Mouse (Mus musculus): Measurements from ENCODE around the gene Pld6.

Gene Pld6

DNA sequence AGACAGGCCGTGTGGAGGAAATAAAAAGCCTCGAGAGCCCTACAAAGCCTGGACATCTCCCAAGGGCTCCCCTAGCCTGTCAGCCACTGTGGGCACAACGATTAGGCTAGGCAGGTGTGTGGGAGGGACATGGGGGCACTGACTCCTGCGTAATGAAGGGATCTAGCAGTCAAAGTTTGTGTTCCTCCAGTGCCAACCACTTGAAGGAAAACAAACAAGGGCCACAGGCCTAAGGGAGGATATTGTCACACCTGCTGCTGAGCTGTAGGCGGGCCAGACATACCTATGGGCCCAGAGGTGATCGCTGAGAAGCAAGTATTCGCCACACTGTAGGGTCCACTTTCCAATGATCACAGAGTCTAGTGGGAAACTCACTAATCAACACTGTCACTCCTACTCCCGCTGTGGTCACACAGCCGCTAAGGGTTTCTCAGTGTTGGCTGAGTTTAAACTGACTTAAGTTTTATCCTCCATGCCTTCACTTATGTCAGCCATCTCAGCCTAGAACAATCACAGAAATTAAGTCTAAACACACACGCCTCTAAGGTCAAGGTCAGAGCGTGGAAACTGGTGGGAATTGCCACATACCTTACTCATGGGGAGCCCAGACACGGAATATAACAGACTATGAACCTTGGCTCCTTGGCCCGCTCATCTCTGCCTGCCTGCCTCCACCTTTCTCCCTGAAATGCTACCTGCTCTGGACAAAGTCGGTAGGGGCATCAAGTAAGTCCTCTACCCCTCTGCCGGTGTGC is 824 bp downstream of the Pld6 start:
- no peak for DNase-seq (ENCODE audit: low spot score)

DNA sequence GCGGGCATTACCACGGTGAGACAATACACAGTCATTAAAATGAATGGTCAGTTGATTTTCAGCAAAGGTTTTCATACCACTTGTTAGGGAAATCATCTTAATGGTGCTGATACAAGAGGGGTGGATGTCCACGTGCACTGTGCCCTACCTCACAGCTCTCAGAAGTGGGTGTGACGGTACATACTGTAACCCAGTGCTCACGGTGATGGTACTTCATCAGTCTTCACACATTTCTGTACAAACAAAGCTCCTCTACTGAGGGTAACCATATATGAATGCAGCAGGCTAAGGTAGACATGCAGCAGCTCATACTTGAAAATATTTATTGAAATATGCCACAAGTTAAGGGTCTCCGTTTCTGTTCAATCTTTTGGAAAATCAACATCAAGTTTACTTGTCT is 3.9 kb downstream of the Pld6 start:
- no peak for DNase-seq (ENCODE audit: low spot score)

DNA sequence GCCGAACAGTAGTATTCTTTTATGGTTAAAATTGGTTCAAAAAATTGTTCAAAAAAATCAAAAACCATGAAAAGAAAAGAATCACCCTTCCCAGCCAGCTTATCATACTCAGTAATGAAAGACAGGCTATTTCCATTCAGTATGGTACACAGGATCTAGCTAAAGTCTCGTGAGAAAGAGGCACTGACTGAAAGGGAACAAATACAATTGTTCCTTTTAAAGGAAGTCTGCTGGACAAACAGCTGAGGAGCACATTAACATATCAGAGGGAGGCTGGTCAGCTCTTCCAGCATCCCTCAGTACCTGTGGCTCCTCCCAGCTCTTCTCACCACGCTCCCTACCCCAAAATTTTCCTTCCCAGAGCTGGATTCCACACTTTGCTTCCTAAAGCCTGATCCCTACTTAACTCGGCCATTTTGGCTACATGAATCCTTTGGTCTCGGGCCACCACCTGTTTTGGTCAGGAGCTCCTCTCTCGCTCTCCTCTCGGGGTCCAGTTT is 5.3 kb downstream of the Pld6 start:
- DNase-seq (ENCODE audit: low spot score): no peak

- DNase-seq (ENCODE audit: low spot score): no peak
These were observed 7.2 kb downstream of the Pld6 start for GRCm38 (mm10) chr11:59780241-59780640.

- DNase-seq (ENCODE audit: low spot score): no peak
These were observed 8.0 kb downstream of the Pld6 start for GRCm38 (mm10) chr11:59779406-59779805.

DNA sequence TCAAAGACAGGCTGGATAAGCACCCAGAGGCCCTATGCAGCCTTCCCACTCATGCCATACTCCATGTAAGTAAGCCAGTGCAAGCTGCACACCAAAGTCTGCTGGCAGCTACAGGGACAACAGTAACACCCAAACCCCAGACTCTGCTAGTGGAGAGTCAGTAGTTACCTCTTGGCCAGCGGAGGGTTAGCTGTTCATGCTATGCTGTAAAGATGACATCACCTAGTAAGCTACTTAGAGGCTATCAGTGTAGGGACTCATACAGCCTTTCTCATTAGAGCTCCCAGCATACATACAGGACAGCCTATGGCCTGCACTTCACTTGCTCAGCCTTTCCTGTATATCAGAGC is 8.6 kb downstream of the Pld6 start:
- no peak for DNase-seq (ENCODE audit: low spot score)

DNA sequence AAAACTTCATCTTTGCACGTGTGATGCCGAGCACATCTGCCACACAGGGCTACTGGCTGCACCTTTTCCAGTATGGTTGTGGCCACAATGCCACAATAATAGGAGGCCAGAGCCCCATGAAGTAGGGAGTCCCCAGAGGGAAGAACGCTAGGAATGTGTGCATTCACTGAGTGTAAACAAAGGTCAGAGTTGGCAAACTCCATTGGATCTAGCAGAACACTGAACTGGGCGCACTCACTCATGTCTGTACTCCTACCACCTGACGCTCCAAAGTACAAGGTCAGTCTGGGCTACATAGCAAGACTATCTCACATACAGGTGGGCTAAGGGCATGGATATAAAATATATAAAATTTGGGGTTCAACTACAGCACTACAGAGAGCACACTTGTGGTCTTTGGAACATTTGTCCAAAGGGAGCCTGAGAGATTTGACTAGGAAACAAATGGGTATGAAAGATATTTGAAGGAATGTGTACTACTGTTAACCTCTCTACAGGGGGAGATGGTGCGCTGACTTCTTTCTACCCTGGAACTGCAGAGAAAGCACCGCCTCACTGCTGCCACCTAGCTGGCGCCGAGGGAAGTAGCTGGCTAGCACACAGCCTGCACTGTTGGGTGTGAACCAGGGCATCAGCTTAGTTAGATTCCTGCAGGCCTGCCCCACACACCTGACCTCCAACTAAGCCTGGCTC is 9.1 kb downstream of the Pld6 start:
- peak; percentile 85 for DNase-seq (ENCODE audit: low spot score)

- no peak for DNase-seq (ENCODE audit: low spot score)
These were observed 10.2 kb downstream of the Pld6 start for GRCm38 (mm10) chr11:59777259-59777658.

GRCm38 (mm10) chr11:59775435-59776148 is 11.9 kb downstream of the Pld6 start:
- no peak for DNase-seq (ENCODE audit: low spot score)

DNA sequence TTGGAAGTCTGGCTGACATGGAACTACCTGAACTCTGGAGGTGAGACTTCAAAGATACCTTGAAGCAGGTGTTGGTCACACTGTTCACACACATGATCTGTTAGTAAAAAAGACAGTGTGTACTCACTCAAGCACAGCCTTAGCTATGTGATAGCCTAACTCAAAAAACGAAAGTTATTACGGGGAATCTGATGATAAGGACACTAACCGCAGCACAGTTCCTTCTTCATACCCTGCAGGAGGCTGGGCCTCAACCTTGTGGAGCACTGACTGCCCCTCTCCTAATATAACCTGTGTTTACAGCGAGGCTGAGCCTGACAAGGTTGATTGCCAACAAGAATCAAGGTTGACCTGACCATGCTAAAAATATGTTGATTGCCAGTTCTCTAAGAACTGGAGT is 12.9 kb downstream of the Pld6 start:
- DNase-seq (ENCODE audit: low spot score): no peak

GRCm38 (mm10) chr11:59772902-59773301 is 14.5 kb downstream of the Pld6 start:
- no peak for DNase-seq (ENCODE audit: low spot score)

GRCm38 (mm10) chr11:59772291-59772690 is 15.2 kb downstream of the Pld6 start:
- DNase-seq (ENCODE audit: low spot score): no peak

GRCm38 (mm10) chr11:59770753-59771152 is 16.7 kb downstream of the Pld6 start:
- DNase-seq (ENCODE audit: low spot score): no peak

GRCm38 (mm10) chr11:59769738-59770137 is 17.7 kb downstream of the Pld6 start:
- DNase-seq (ENCODE audit: low spot score): no peak

DNA sequence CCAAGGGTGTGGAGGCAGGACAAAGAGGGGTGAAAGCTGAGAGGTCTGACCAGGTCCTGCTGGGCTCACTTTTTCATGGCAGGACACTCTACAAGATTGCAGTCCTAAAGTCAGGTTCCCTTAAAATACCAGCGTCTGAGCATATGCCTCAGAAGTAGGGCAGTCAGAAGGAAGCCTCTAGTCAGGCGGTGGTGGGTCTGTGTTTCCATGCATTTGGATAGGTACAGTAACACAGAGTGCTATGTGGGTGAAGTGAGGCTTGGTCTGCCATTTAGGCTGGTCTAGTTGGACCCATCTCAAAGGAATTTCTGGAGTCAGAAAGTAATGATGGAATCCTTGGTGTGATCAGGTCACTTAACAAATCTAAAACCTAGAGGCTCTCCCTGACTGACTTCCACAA is 18.1 kb downstream of the Pld6 start:
- DNase-seq (ENCODE audit: low spot score): no peak

DNA sequence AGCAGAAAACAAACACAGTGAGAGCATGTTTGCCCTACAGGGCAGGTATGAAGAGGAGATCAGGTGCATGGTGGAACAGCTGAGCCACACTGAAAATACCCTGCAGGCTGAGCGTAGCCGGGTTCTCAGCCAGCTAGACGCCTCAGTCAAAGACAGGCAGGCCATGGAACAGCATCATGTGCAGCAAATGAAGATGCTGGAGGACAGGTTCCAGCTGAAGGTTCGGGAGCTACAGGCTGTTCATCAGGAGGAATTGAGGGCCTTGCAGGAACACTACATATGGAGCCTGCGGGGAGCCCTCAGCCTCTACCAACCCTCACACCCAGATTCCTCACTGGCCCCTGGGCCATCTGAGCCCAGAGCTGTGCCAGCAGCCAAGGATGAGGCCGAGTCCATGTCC is 26.6 kb downstream of the Pld6 start:
- DNase-seq (ENCODE audit: low spot score): no peak

DNA sequence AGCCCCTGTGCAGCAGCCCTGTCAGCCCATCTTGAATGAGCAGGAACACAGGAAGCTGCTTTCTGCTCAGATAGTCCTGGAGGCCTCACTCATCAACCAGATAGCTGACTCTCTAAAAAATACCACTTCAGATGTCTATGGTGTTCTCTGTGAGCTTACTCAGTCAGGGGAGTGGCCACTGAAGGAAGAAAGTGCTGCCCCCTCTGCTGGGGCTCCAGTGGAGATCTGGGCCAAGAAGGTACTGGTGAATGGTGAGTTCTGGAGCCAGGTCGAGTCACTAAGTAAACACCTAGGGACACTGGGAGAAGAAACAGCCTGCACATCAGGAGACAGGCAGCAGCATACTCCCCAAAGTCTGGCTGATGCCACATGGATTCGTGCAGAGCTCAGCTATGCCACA is 27.8 kb downstream of the Pld6 start:
- DNase-seq (ENCODE audit: low spot score): no peak

DNA sequence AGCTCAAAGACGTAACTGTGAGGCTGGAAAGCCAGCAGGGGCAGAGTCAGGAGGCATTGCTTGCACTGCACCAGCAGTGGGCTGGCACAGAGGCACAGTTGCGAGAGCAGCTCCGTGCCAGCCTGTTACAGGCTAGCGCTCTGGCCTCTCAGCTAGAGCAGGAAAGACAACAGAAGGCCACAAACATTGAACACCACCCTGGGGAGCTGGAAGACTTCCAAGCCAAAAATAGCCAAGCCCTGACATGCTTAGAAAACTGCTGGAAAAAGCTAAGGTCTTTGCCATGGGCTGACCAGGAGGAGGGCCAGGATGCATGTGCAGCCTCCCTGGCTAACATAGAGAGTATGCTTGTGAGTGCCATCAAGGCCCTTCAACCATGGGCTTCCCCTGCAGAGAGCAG is 28.3 kb downstream of the Pld6 start:
- DNase-seq (ENCODE audit: low spot score): no peak

DNA sequence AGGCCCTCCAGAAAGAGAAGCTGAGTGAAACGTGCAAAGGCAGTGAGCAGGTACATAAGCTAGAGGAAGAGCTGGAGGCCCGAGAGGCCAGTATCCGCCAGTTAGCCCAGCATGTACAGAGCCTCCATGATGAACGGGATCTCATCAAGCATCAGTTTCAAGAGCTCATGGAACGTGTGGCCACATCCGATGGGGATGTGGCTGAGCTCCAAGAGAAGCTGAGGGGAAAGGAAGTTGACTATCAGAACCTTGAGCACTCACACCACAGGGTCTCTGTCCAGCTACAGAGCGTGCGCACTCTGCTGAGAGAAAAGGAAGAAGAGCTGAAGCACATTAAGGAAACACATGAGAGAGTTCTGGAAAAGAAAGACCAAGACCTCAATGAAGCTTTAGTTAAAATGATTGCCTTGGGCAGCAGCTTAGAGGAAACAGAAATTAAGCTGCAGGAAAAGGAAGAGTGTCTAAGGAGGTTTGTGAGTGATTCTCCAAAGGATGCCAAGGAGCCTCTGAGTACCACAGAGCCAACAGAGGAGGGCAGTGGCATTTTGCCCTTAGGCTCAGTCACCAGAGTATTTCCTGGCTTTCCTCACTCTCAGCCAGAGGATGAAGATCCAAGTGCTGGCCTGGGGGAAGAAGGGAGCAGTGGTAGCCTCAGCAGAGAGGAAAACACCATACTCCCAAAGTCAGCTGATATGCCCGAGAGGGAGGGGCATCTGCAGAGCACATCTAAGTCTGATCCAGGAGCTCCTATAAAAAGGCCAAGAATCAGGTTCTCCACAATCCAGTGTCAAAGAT is 29.1 kb downstream of the Pld6 start:
- no peak for DNase-seq (ENCODE audit: low spot score)

DNA sequence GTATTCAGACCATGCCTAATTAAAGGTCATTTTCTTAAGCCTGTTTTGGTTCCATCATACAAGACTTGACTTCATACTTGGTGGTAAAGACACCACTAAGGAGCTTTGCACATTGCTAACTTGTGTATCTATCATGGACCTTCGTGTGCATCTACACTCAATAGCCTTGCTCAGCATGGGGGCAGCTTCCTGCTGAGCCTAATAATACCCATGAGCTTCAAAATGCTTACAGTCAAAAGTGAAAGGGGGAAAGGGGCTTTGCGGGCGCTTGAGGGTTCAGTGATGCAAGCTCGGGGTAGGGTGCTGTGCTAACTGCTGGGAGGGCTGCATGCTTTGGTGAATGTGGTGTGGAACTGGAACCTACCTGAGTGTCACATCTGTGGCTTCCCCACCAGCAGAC is 31.1 kb downstream of the Pld6 start:
- no peak for DNase-seq (ENCODE audit: low spot score)

- no peak for DNase-seq (ENCODE audit: low spot score)
These were observed 32.9 kb downstream of the Pld6 start for GRCm38 (mm10) chr11:59754504-59754903.

DNA sequence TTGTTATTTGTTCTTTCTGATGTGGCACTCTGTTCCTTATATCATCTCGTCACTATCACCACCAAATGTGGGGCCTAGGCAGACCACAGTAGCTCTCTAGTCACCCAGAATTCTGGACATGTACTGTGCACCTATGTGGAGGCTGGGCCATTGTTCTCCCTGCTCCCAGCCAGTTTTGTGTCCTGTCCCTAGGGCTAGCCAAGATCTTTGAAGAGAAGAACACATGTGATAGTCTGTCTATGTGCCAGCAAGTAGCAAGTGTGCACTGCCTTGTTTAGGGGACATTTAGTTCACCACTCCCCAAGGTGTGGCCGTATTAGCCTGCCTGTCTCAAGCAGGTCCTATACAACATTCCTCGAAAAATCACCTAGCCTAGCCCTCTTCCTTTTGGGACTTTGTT is 38.4 kb downstream of the Pld6 start:
- no peak for DNase-seq (ENCODE audit: low spot score)
